Mouse (Mus musculus) NIH3T3 (cell line): ENCODE data around the gene Hist1h3b.

ENCODE experiments used
- DNase-seq: peaks from one replicate; pipeline ENCODE4 v3.0.0-alpha.2; 2012; ENCODE audit warnings: low read depth

The Hist1h3b gene

GRCm38 (mm10) chr13:23792520-23792919 lies 40.5 kb downstream of the Hist1h3b start:
- DNase-seq, result peak; percentile 80

DNA sequence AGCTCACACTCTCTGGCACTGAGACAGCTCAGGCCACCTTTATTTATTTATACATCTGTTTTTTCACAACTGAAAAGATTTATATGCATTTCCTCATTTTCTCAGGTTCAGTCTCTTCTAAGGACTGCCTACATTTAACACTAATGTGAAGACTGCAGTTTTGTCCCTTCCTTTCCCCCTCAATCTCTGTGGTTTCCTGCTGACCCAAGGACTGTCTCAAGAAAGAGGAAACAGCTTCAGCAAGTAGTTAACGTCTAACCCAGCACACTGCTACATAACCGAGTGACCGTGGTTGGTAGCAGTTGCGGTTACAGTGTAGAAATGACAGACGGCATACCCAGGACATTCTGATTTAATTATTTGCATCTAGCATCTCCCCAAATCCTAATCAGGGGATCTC lies 47.3 kb downstream of the Hist1h3b start:
- DNase-seq, result no peak
